ENCODE assay signal across 18 mouse cellular contexts in the genomic region with DNA sequence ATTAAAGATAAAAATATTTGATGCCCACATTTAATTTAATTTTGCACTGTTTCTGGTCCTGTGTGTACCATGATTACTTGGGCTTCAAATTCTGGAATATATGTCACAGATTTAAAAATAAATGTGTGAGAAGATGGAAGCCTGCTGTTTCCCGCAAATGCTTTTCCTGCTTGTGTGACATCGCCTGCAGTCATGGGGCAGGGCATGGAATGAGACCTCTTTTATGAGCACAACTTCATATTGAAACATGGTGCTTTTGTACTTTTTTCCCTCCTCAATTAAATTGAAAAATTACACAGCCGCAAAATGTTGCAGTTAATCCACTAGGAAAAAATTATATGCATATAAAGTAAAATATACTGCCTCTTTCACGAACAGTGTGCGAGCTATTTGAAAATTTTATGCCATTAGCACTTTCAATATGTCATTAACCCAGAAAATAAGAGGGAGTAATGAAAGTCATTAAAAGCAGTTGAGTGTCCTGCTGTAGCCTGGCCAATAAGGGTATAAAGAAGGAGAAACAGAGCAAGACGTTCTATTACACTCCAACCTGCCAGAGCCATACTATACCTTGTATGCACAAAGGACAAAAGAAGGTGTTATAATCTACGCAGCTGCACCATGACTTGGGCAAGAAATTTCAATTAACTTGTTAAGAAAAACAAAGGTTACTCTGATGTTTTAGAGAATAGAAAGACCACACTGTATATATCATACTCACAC.
"Had no signal": no experiment of that assay in that cellular context is flagged by ENCODE, and none has a peak within 500 bp of the region (broad histone marks: within the 10 kb centered on the region; RNA-seq: fewer than 3 reads in every experiment).

No protein-coding gene starts in this region.

- H3K36me3 ChIP-seq: intestine, embryonic 15.5 days; liver, embryonic 13.5 days; lung, embryonic 15.5 days; midbrain, embryonic 10.5 days; midbrain, embryonic 13.5 days; neural tube, embryonic 13.5 days; stomach, embryonic 15.5 days had no signal

- DNase-seq: kidney, adult 11 months; left cerebral cortex, postnatal 4 days; liver, embryonic 13.5 days; lung, postnatal 10 days; lung, postnatal 36 days; retina, postnatal 1 day; right cerebral cortex, postnatal 25 days; spleen, adult 18-20 months; thymus, postnatal 25 days had no signal

- ATAC-seq: intestine, embryonic 15.5 days; midbrain, embryonic 13.5 days; midbrain, embryonic 16.5 days had no signal

- H3K4me3 ChIP-seq: intestine, embryonic 15.5 days; liver, embryonic 13.5 days; lung, embryonic 15.5 days; megakaryocyte, embryonic 14.5 days; midbrain, embryonic 10.5 days; midbrain, embryonic 13.5 days; myocyte; neural tube, embryonic 13.5 days; stomach, embryonic 15.5 days had no signal

- H3K4me1 ChIP-seq: intestine, embryonic 15.5 days; liver, embryonic 13.5 days; lung, embryonic 15.5 days; megakaryocyte, embryonic 14.5 days; midbrain, embryonic 10.5 days; midbrain, embryonic 13.5 days; neural tube, embryonic 13.5 days; stomach, embryonic 15.5 days had no signal

- H3K9ac ChIP-seq: intestine, embryonic 15.5 days; liver, embryonic 13.5 days; lung, embryonic 15.5 days; midbrain, embryonic 13.5 days; neural tube, embryonic 13.5 days; stomach, embryonic 15.5 days had no signal

- H3K9me3 ChIP-seq: intestine, embryonic 15.5 days; liver, embryonic 13.5 days; lung, embryonic 15.5 days; megakaryocyte, embryonic 14.5 days; midbrain, embryonic 10.5 days; midbrain, embryonic 13.5 days; neural tube, embryonic 13.5 days; stomach, embryonic 15.5 days had no signal

- H3K27ac ChIP-seq: intestine, embryonic 15.5 days; liver, embryonic 13.5 days; lung, embryonic 15.5 days; midbrain, embryonic 10.5 days; midbrain, embryonic 13.5 days; neural tube, embryonic 13.5 days; stomach, embryonic 15.5 days had no signal

- H3K27me3 ChIP-seq: intestine, embryonic 15.5 days; liver, embryonic 13.5 days; lung, embryonic 15.5 days; megakaryocyte, embryonic 14.5 days; midbrain, embryonic 13.5 days; neural tube, embryonic 13.5 days; stomach, embryonic 15.5 days had no signal

- H3K4me2 ChIP-seq: intestine, embryonic 15.5 days; liver, embryonic 13.5 days; lung, embryonic 15.5 days; midbrain, embryonic 13.5 days; neural tube, embryonic 13.5 days; stomach, embryonic 15.5 days had no signal
